Mouse (Mus musculus) CH12.LX (cell line): ENCODE measurements at regions not wholly inside any gene's neighbourhood (a gene's known extent, or its start where the extent isn't known, plus 50 kb on each side); places are given as distances from the start of the nearest gene placed in this dataset.

ENCODE experiments used
- DNase-seq: peaks from one replicate; pipeline ENCODE4 v3.0.0-alpha.2; 2013; ENCODE audit errors: extremely low read depth
- H3K27ac ChIP-seq: 2 replicates; pipeline ENCODE4 v1.5.1; 2012; ENCODE audit warnings: low read depth, mild to moderate bottlenecking, control low read depth, moderate library complexity; ENCODE audit not compliant: insufficient read depth
- H3K27me3 ChIP-seq: replicated peaks from 2 replicates; pipeline ENCODE3; 2012; ENCODE audit warnings: inconsistent platforms
- H3K36me3 ChIP-seq, 2 experiments: replicated peaks in 1 of 2; 2 replicates each; pipeline versions ENCODE3 to v1.6.1; 2012; ENCODE audit warnings: inconsistent platforms in 1 of 2, low read length in 1 of 2, mild to moderate bottlenecking in 1 of 2, mixed read lengths in 1 of 2, moderate library complexity in 1 of 2; ENCODE audit not compliant: control insufficient read depth in 1 of 2, insufficient read depth in 1 of 2
- H3K4me1 ChIP-seq, 2 experiments: 2 replicates each; pipeline ENCODE4 v1.6.1; 2012; ENCODE audit warnings: inconsistent platforms in 1 of 2, moderate library complexity in 1 of 2; ENCODE audit not compliant: insufficient read depth in 2 of 2, control insufficient read depth in 1 of 2
- H3K4me2 ChIP-seq: 2 replicates; pipeline ENCODE4 v1.6.1; 2012; ENCODE audit warnings: low read depth, mild to moderate bottlenecking, control low read depth; ENCODE audit not compliant: poor library complexity, insufficient read depth, severe bottlenecking
- H3K4me3 ChIP-seq, 3 experiments: fragments of 150-350 bp in 1 of 3; sonication (generic) in 1 of 3; replicated peaks in 1 of 3; 2 replicates each; pipeline versions ENCODE3 to v1.5.1; 2011 to 2012; ENCODE audit warnings: low read depth in 2 of 3, low read length in 2 of 3, mild to moderate bottlenecking in 2 of 3, moderate library complexity in 2 of 3, control low read depth in 1 of 3, improper control_type of control experiment in 1 of 3, inconsistent platforms in 1 of 3, mixed read lengths in 1 of 3; ENCODE audit not compliant: poor library complexity in 1 of 3
- H3K79me2 ChIP-seq: replicated peaks from 2 replicates; pipeline ENCODE4 v1.6.1; 2012; ENCODE audit warnings: mild to moderate bottlenecking, moderate library complexity; ENCODE audit not compliant: control insufficient read depth, poor library complexity, insufficient read depth, severe bottlenecking; ENCODE audit errors: extremely low read depth
- H3K9ac ChIP-seq: 2 replicates; pipeline ENCODE4 v1.6.1; 2012; ENCODE audit warnings: low read depth, mild to moderate bottlenecking, control low read depth, moderate library complexity; ENCODE audit not compliant: insufficient read depth
- H3K9me3 ChIP-seq: replicated peaks from 2 replicates; pipeline ENCODE3; 2012; ENCODE audit warnings: low read length, inconsistent platforms, mixed read lengths
- E2F4 ChIP-seq: IDR thresholded peaks from 2 replicates; pipeline ENCODE4 v1.6.1; 2011; ENCODE audit warnings: low read depth, low read length, improper control_type of control experiment; ENCODE audit not compliant: insufficient replicate concordance
- EP300 ChIP-seq: IDR thresholded peaks from 2 replicates; pipeline ENCODE4 v1.6.1; 2011; ENCODE audit warnings: low read length, improper control_type of control experiment
- GABPA ChIP-seq: IDR thresholded peaks from 2 replicates; pipeline ENCODE4 v1.6.1; 2012; ENCODE audit warnings: low read depth, low read length, improper control_type of control experiment, inconsistent platforms; ENCODE audit not compliant: insufficient replicate concordance
- HCFC1 ChIP-seq: IDR thresholded peaks from 2 replicates; pipeline ENCODE4 v1.6.1; 2012; ENCODE audit warnings: low read depth, mild to moderate bottlenecking, inconsistent platforms, low read length, improper control_type of control experiment
- IRF4 ChIP-seq: IDR thresholded peaks from 2 replicates; pipeline ENCODE4 v1.6.1; 2014; ENCODE audit warnings: low read depth, mild to moderate bottlenecking, inconsistent platforms, low read length, improper control_type of control experiment
- JUND ChIP-seq: conservative IDR thresholded peaks from 2 replicates; pipeline ENCODE4 v1.6.1; 2011; ENCODE audit warnings: low read depth, low read length, improper control_type of control experiment
- KAT2A ChIP-seq: IDR thresholded peaks from 2 replicates; pipeline ENCODE4 v1.6.1; 2012; ENCODE audit warnings: low read length, improper control_type of control experiment, inconsistent platforms; ENCODE audit not compliant: insufficient replicate concordance
- MAFK ChIP-seq: IDR thresholded peaks from 2 replicates; pipeline ENCODE4 v1.6.1; 2011; ENCODE audit warnings: low read length, improper control_type of control experiment; ENCODE audit not compliant: insufficient replicate concordance
- MAX ChIP-seq: IDR thresholded peaks from 2 replicates; pipeline ENCODE4 v1.6.1; 2011; ENCODE audit warnings: low read length, improper control_type of control experiment
- MYC ChIP-seq: IDR thresholded peaks from 2 replicates; pipeline ENCODE4 v1.6.1; 2011; ENCODE audit warnings: low read depth, mild to moderate bottlenecking, improper control_type of control experiment, low read length
- PAX5 ChIP-seq: IDR thresholded peaks from 2 replicates; pipeline ENCODE4 v1.6.1; 2012; ENCODE audit warnings: low read length, inconsistent platforms, mixed read lengths
- POLR2A ChIP-seq: IDR thresholded peaks from 2 replicates; pipeline ENCODE4 v1.6.1; 2011; ENCODE audit warnings: low read depth, mild to moderate bottlenecking, improper control_type of control experiment, low read length
- POLR2AphosphoS2 ChIP-seq: IDR thresholded peaks from 2 replicates; pipeline ENCODE4 v1.6.1; 2011; ENCODE audit warnings: low read depth, low read length, improper control_type of control experiment
- RAD21 ChIP-seq: IDR thresholded peaks from 2 replicates; pipeline ENCODE4 v1.6.1; 2011; ENCODE audit warnings: low read depth, mild to moderate bottlenecking, low read length, improper control_type of control experiment, moderate library complexity
- RCOR1 ChIP-seq: conservative IDR thresholded peaks from 2 replicates; pipeline ENCODE4 v1.6.1; 2012; ENCODE audit warnings: low read depth, mild to moderate bottlenecking, inconsistent platforms, low read length, improper control_type of control experiment
- SIN3A ChIP-seq: IDR thresholded peaks from 2 replicates; pipeline ENCODE4 v1.6.1; 2012; ENCODE audit warnings: low read length, improper control_type of control experiment, inconsistent platforms
- TCF12 ChIP-seq: IDR thresholded peaks from 2 replicates; pipeline ENCODE4 v1.6.1; 2014; ENCODE audit warnings: low read depth, mild to moderate bottlenecking, inconsistent platforms, low read length, improper control_type of control experiment
- UBTF ChIP-seq: IDR thresholded peaks from 2 replicates; pipeline ENCODE4 v1.6.1; 2012; ENCODE audit warnings: low read depth, mild to moderate bottlenecking, inconsistent platforms, low read length, improper control_type of control experiment, moderate library complexity
- USF1 ChIP-seq: IDR thresholded peaks from 2 replicates; pipeline ENCODE4 v1.6.1; 2014; ENCODE audit warnings: low read depth, mild to moderate bottlenecking, inconsistent platforms, low read length, improper control_type of control experiment
- USF2 ChIP-seq: conservative IDR thresholded peaks from 2 replicates; pipeline ENCODE4 v1.6.1; 2011; ENCODE audit warnings: low read depth, low read length, improper control_type of control experiment
- ZC3H11A ChIP-seq: IDR thresholded peaks from 2 replicates; pipeline ENCODE4 v1.6.1; 2012; ENCODE audit warnings: low read depth, mild to moderate bottlenecking, inconsistent platforms, low read length, improper control_type of control experiment
- ZKSCAN1 ChIP-seq: IDR thresholded peaks from 2 replicates; pipeline ENCODE4 v1.6.1; 2012; ENCODE audit warnings: low read depth, inconsistent platforms, low read length, improper control_type of control experiment, borderline replicate concordance
- ZMIZ1 ChIP-seq: IDR thresholded peaks from 2 replicates; pipeline ENCODE4 v1.6.1; 2012; ENCODE audit warnings: low read depth, mild to moderate bottlenecking, inconsistent platforms, low read length, improper control_type of control experiment
- ZNF384 ChIP-seq: IDR thresholded peaks from 2 replicates; pipeline ENCODE4 v1.6.1; 2012; ENCODE audit warnings: low read depth, low read length, improper control_type of control experiment, inconsistent platforms
- dilution Hi-C: fragments of 300-500 bp; cut with MboI; formaldehyde crosslinking; loops from 2 replicates; pipeline ENCODE4 v1.14.3; 2020; ENCODE audit warnings: low sequenced_read_pairs; ENCODE audit not compliant: extremely low pct_unique_long_range_greater_than_20kb, extremely low pct_ligation_motif_present
- in situ Hi-C: fragments of 300-500 bp; cut with MboI; formaldehyde crosslinking; loops from 3 replicates; pipeline ENCODE4 v1.14.3; 2019; ENCODE audit warnings: low sequenced_read_pairs, low pct_ligation_motif_present, low pct_unique_long_range_greater_than_20kb, mixed read lengths

DNA sequence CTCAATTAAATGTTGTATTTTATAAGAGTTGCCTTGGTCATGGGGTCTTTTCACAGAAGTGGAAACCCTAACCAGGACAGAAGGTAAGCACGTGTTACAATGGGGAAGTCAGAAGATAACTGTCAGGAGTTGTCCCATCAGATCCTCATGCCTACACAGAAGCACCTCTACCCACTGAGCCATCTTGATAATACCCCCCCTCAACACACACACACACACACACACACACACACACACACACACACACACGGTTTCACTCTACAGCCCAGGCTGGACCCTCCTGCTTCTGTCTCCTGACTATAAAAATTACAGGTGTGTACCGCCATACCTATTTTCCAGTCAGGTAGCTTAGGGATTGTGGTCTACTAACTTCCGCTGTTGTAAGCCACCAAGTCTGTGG lies 68.3 kb downstream of the Mcfd2 start:
- Histone ChIP-seq H3K4me3 (no peak overlapping the region), H3K4me2 (no peak overlapping the region), H3K4me1 (peaks cover 27 to 32% of the 10 kb centered on the region in 2 experiments), H3K36me3 (no peaks in the 10 kb centered on the region), H3K27me3 (no peaks in the 10 kb centered on the region), H3K9me3 (peaks cover 6% of the 10 kb centered on the region), H3K9ac (no peak overlapping the region), H3K79me2 (no peaks in the 10 kb centered on the region), H3K27ac (no peak overlapping the region)
- dilution Hi-C loops (no loop called here), in situ Hi-C loops (no loop called here)
- TF ChIP-seq KAT2A: no peak
- TF ChIP-seq ZMIZ1: no peak
- no peak for TF ChIP-seq USF1
- TF ChIP-seq ZC3H11A: no peak
- TF ChIP-seq HCFC1: no peak
- no peak for TF ChIP-seq POLR2A
- no peak for TF ChIP-seq ZKSCAN1
- TF ChIP-seq TCF12: no peak
- TF ChIP-seq UBTF: no peak
- no peak for TF ChIP-seq USF2
- TF ChIP-seq GABPA: no peak
- no peak for TF ChIP-seq SIN3A
- TF ChIP-seq IRF4: no peak
- no peak for TF ChIP-seq RCOR1
- TF ChIP-seq JUND: no peak
- TF ChIP-seq RAD21: no peak
- no peak for TF ChIP-seq EP300
- no peak for TF ChIP-seq PAX5
- TF ChIP-seq ZNF384: no peak
- DNase-seq: no peak

DNA sequence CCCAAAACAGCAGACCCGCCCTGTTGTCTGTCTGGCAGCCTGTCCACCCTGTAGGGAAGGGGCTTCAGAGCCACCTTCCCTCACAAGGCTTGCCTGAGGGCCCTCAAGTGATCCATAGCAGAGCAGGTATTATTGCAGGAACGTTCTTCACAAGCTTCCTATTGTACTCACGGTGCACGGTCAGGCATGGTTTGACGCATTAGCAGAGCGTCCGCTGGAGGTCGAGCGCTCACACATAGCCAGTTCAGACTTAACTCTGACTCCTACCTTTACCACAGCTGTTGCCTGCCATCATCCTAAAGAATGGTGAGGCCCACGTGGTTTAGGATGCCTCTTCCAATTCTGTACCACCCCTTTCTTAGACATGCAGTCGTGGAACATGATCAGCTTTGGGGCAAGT lies 71.1 kb downstream of the Mcfd2 start:
- H3K27ac ChIP-seq: no peak overlapping the region
- no peaks in the 10 kb centered on the region for H3K36me3 ChIP-seq
- no peak overlapping the region for H3K9ac ChIP-seq
- H3K79me2 ChIP-seq: no peaks in the 10 kb centered on the region
- no peak overlapping the region for H3K4me2 ChIP-seq
- H3K9me3 ChIP-seq: peaks cover 12% of the 10 kb centered on the region
- peaks cover 2 to 7% of the 10 kb centered on the region in 2 experiments for H3K4me1 ChIP-seq
- in situ Hi-C loops: no loop called here
- no peaks in the 10 kb centered on the region for H3K27me3 ChIP-seq
- TF ChIP-seq PAX5 (no peak), POLR2A (no peak), IRF4 (no peak), MAX (no peak), E2F4 (no peak), RAD21 (no peak), RCOR1 (no peak), ZMIZ1 (no peak), GABPA (no peak), SIN3A (no peak), ZKSCAN1 (no peak), POLR2AphosphoS2 (no peak), MYC (no peak), JUND (no peak), USF2 (no peak), MAFK (no peak)
- no peak overlapping the region for H3K4me3 ChIP-seq
- no peak for DNase-seq
- dilution Hi-C loops: no loop called here
